Mouse (Mus musculus): ENCODE results near the gene Ifi209. TPM values are rescaled to one million over a fixed set of nuclear protein-coding genes. Genes with fewer than 3 reads are reported as not detected.
"Not testable (repeated sequence)": the region's sequence is repeated elsewhere in the genome, so short reads cannot be mapped to it uniquely, and the experiment has no call there.

Ifi209 gene
- polyA plus RNA-seq (2015; fragmentation: Nextera tagmentation; extraction: Ambion mirVana), result 0.78 and 1.1 TPM in 2 replicates

GRCm38 (mm10) chr1:173630622-173631021, at the start of gene Ifi209:
Gene Ifi209, plus strand, starts transcription at chr1:173630917.
- not testable (repeated sequence) for H3K9me3 ChIP-seq (replicated peaks; ENCODE audit: control insufficient read depth, low read length); H3K4me1 ChIP-seq (ENCODE audit: control insufficient read depth, low read depth, low read length); H3K4me2 ChIP-seq (ENCODE audit: low read depth, low read length); H3K4me3 ChIP-seq (ENCODE audit: low read depth, low read length); ATAC-seq (ENCODE audit: low read depth); H3K27me3 ChIP-seq (ENCODE audit: control insufficient read depth, insufficient read depth, low read depth, low read length); H3K27ac ChIP-seq (ENCODE audit: low read length); H3K36me3 ChIP-seq (ENCODE audit: control insufficient read depth, insufficient read depth); H3K9ac ChIP-seq (ENCODE audit: low read depth, low read length)
- 14% methylated on average over 2 of the region's 2 CpGs for WGBS (ENCODE audit: insufficient replicate concordance)

GRCm38 (mm10) chr1:173589698-173590097, 41.0 kb upstream of the Ifi209 start:
- H3K9ac ChIP-seq (ENCODE audit: low read depth, low read length); H3K27ac ChIP-seq (ENCODE audit: low read length); H3K27me3 ChIP-seq (ENCODE audit: control insufficient read depth, insufficient read depth, low read depth, low read length); H3K4me2 ChIP-seq (ENCODE audit: low read depth, low read length); H3K9me3 ChIP-seq (replicated peaks; ENCODE audit: control insufficient read depth, low read length); H3K36me3 ChIP-seq (ENCODE audit: control insufficient read depth, insufficient read depth); H3K4me3 ChIP-seq (ENCODE audit: low read depth, low read length); ATAC-seq (ENCODE audit: low read depth); H3K4me1 ChIP-seq (ENCODE audit: control insufficient read depth, low read depth, low read length): not testable (repeated sequence)
- 50% methylated on average over 2 of the region's 2 CpGs for WGBS (ENCODE audit: insufficient replicate concordance)

GRCm38 (mm10) chr1:173598838-173599494, 31.8 kb upstream of the Ifi209 start, which contains the start of gene Ifi213:
Gene Ifi213, minus strand, starts transcription at chr1:173599274.
- H3K27ac ChIP-seq (ENCODE audit: low read length); ATAC-seq (ENCODE audit: low read depth); H3K4me1 ChIP-seq (ENCODE audit: control insufficient read depth, low read depth, low read length); H3K4me2 ChIP-seq (ENCODE audit: low read depth, low read length); H3K4me3 ChIP-seq (ENCODE audit: low read depth, low read length); H3K9me3 ChIP-seq (replicated peaks; ENCODE audit: control insufficient read depth, low read length); H3K9ac ChIP-seq (ENCODE audit: low read depth, low read length); H3K36me3 ChIP-seq (ENCODE audit: control insufficient read depth, insufficient read depth); H3K27me3 ChIP-seq (ENCODE audit: control insufficient read depth, insufficient read depth, low read depth, low read length): not testable (repeated sequence)
- 43% methylated on average over 3 of the region's 3 CpGs for WGBS (ENCODE audit: insufficient replicate concordance)

- 64% methylated on average over 3 of the region's 3 CpGs for WGBS (ENCODE audit: insufficient replicate concordance)
- H3K9me3 ChIP-seq (replicated peaks; ENCODE audit: control insufficient read depth, low read length); H3K4me3 ChIP-seq (ENCODE audit: low read depth, low read length); H3K27ac ChIP-seq (ENCODE audit: low read length); H3K27me3 ChIP-seq (ENCODE audit: control insufficient read depth, insufficient read depth, low read depth, low read length); H3K4me1 ChIP-seq (ENCODE audit: control insufficient read depth, low read depth, low read length); H3K4me2 ChIP-seq (ENCODE audit: low read depth, low read length); ATAC-seq (ENCODE audit: low read depth); H3K36me3 ChIP-seq (ENCODE audit: control insufficient read depth, insufficient read depth); H3K9ac ChIP-seq (ENCODE audit: low read depth, low read length): not testable (repeated sequence)
These were observed 20.4 kb upstream of the Ifi209 start for GRCm38 (mm10) chr1:173610291-173610690.

GRCm38 (mm10) chr1:173622216-173622615, 8.5 kb upstream of the Ifi209 start:
- ATAC-seq (ENCODE audit: low read depth); H3K9ac ChIP-seq (ENCODE audit: low read depth, low read length); H3K4me1 ChIP-seq (ENCODE audit: control insufficient read depth, low read depth, low read length); H3K4me3 ChIP-seq (ENCODE audit: low read depth, low read length); H3K36me3 ChIP-seq (ENCODE audit: control insufficient read depth, insufficient read depth); H3K9me3 ChIP-seq (replicated peaks; ENCODE audit: control insufficient read depth, low read length); H3K27me3 ChIP-seq (ENCODE audit: control insufficient read depth, insufficient read depth, low read depth, low read length); H3K27ac ChIP-seq (ENCODE audit: low read length); H3K4me2 ChIP-seq (ENCODE audit: low read depth, low read length): not testable (repeated sequence)
- WGBS (ENCODE audit: insufficient replicate concordance), result 55% methylated on average over 2 of the region's 2 CpGs

GRCm38 (mm10) chr1:173624052-173624451, 6.7 kb upstream of the Ifi209 start:
- WGBS (ENCODE audit: insufficient replicate concordance), result 56% methylated on average over 2 of the region's 2 CpGs
- no peak overlapping the region for H3K4me2 ChIP-seq (ENCODE audit: low read depth, low read length)
- no peak for ATAC-seq (ENCODE audit: low read depth)
- no peaks in the 10 kb centered on the region for H3K36me3 ChIP-seq (ENCODE audit: control insufficient read depth, insufficient read depth)
- no peak overlapping the region for H3K9ac ChIP-seq (ENCODE audit: low read depth, low read length)
- no peaks in the 10 kb centered on the region for H3K9me3 ChIP-seq (replicated peaks; ENCODE audit: control insufficient read depth, low read length)
- no peaks in the 10 kb centered on the region for H3K27me3 ChIP-seq (ENCODE audit: control insufficient read depth, insufficient read depth, low read depth, low read length)
- no peaks in the 10 kb centered on the region for H3K4me1 ChIP-seq (ENCODE audit: control insufficient read depth, low read depth, low read length)
- H3K4me3 ChIP-seq (ENCODE audit: low read depth, low read length), result no peak overlapping the region
- H3K27ac ChIP-seq (ENCODE audit: low read length), result no peak overlapping the region

- H3K4me3 ChIP-seq (ENCODE audit: low read depth, low read length), result no peak overlapping the region
- no peak for ATAC-seq (ENCODE audit: low read depth)
- H3K36me3 ChIP-seq (ENCODE audit: control insufficient read depth, insufficient read depth), result no peaks in the 10 kb centered on the region
- no peak overlapping the region for H3K4me2 ChIP-seq (ENCODE audit: low read depth, low read length)
- H3K27me3 ChIP-seq (ENCODE audit: control insufficient read depth, insufficient read depth, low read depth, low read length), result no peaks in the 10 kb centered on the region
- H3K4me1 ChIP-seq (ENCODE audit: control insufficient read depth, low read depth, low read length), result no peaks in the 10 kb centered on the region
- WGBS (ENCODE audit: insufficient replicate concordance), result 24% methylated on average over 2 of the region's 2 CpGs
- no peaks in the 10 kb centered on the region for H3K9me3 ChIP-seq (replicated peaks; ENCODE audit: control insufficient read depth, low read length)
- H3K9ac ChIP-seq (ENCODE audit: low read depth, low read length), result no peak overlapping the region
- no peak overlapping the region for H3K27ac ChIP-seq (ENCODE audit: low read length)
These were observed 4.0 kb upstream of the Ifi209 start for GRCm38 (mm10) chr1:173626686-173627085.

- Histone ChIP-seq H3K27me3 (ENCODE audit: control insufficient read depth, insufficient read depth, low read depth, low read length) (no peaks in the 10 kb centered on the region), H3K36me3 (ENCODE audit: control insufficient read depth, insufficient read depth) (no peaks in the 10 kb centered on the region), H3K9me3 (replicated peaks; ENCODE audit: control insufficient read depth, low read length) (no peaks in the 10 kb centered on the region), H3K4me2 (ENCODE audit: low read depth, low read length) (no peak overlapping the region), H3K4me3 (ENCODE audit: low read depth, low read length) (no peak overlapping the region), H3K9ac (ENCODE audit: low read depth, low read length) (no peak overlapping the region), H3K4me1 (ENCODE audit: control insufficient read depth, low read depth, low read length) (no peaks in the 10 kb centered on the region), H3K27ac (ENCODE audit: low read length) (no peak overlapping the region)
- ATAC-seq (ENCODE audit: low read depth), result no peak
- 55% methylated on average over 5 of the region's 5 CpGs for WGBS (ENCODE audit: insufficient replicate concordance)
These were observed 3.4 kb downstream of the Ifi209 start for GRCm38 (mm10) chr1:173633969-173634645.

GRCm38 (mm10) chr1:173645393-173645792, 14.7 kb downstream of the Ifi209 start:
- Histone ChIP-seq H3K9me3 (replicated peaks; ENCODE audit: control insufficient read depth, low read length) (no peaks in the 10 kb centered on the region), H3K4me3 (ENCODE audit: low read depth, low read length) (no peak overlapping the region), H3K27me3 (ENCODE audit: control insufficient read depth, insufficient read depth, low read depth, low read length) (no peaks in the 10 kb centered on the region), H3K27ac (ENCODE audit: low read length) (no peak overlapping the region), H3K4me1 (ENCODE audit: control insufficient read depth, low read depth, low read length) (no peaks in the 10 kb centered on the region), H3K4me2 (ENCODE audit: low read depth, low read length) (no peak overlapping the region), H3K9ac (ENCODE audit: low read depth, low read length) (no peak overlapping the region), H3K36me3 (ENCODE audit: control insufficient read depth, insufficient read depth) (no peaks in the 10 kb centered on the region)
- WGBS (ENCODE audit: insufficient replicate concordance), result 44% methylated on average over 2 of the region's 2 CpGs
- no peak for ATAC-seq (ENCODE audit: low read depth)
